8 mouse cellular contexts compared by ENCODE assay signal in the genomic region with DNA sequence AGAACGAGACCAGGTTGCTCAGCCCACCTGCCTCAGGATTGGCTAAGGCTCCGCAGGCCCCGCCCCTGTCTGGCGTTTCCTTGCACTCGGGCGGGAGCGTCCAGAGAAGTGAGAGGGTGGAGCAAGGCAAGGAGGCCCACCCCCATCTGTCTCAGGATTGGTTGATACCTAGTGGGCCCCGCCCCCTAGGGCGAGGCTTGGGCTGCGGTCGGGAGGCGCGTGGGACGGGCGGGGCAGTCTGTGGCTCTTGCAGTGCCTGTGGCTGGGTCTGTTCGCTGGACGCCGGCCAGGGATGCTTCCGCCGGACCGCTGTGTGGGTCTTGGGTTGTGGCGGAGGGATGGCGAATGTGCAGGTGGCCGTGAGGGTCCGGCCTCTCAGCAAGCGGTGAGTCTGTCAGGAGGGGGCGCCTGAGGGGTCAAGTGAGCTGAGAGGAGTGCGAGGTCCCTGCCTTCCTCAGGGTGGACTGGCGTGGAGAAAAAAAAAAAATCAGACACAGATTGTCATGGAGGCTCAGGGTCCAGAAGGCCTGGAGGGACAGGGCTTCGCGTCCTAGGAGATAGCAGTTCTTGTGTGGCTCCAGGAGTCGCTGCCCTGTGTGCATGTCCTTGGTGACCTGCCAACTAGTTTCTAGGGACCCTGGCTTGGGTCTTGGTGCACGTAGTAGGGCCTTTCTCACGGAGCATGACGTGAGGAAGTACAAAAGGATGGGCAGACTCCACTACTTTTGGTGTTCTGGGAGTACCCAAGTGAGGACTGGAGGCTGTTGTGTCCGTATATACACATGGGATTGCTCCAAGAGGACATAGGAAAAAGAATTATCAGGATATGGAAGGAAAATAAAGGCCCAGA. TPM values are rescaled to one million over a fixed set of nuclear protein-coding genes. Genes with fewer than 3 reads are reported as not detected.
A peak's percentile ranks its signal among the peaks of the same experiment; 100 is the strongest.
DNase-seq lines count a peak whose midpoint lies in the region; ATAC-seq lines count a peak whose summit lies in the region.

Stard9 (plus strand) TSS at position 236 of the 850 bp plus-strand sequence.

- peak within 1 kb of the TSS; percentile 52; the same call in 1 of the 2 replicates for H3K27ac ChIP-seq in intestine, embryonic 14.5 days (ENCODE audit: low read depth)

- H3K4me1 ChIP-seq in intestine, embryonic 14.5 days (replicated peaks; ENCODE audit: control insufficient read depth, insufficient read depth, low read length) = no peaks in the 10 kb centered on the region

- peak; percentile 91 to 92 for DNase-seq in adrenal gland, adult 18-20 months (ENCODE audit: low spot score in 2 of 2)
- DNase-seq in embryo, embryonic 11 days = peak; percentile 100
- peak; percentile 99 for DNase-seq in gastrocnemius, postnatal 25 days
- peak; percentile 93 for DNase-seq in intestine, embryonic 14.5 days (ENCODE audit: low spot score)
- DNase-seq in left cerebral cortex, postnatal 14 days (ENCODE audit: low spot score in 2 of 2) = peak; percentile 97 to 99
- DNase-seq in mesoderm, embryonic 11.5 days (ENCODE audit: low read depth, low spot score) = peak; percentile 99
- peak; percentile 96 to 99 for DNase-seq in right cerebral cortex, postnatal 36 days (ENCODE audit: low spot score in 2 of 2)
- DNase-seq in yolk sac, embryonic 10.5 days (ENCODE audit: low spot score) = peak; percentile 98

- H3K9me3 ChIP-seq in intestine, embryonic 14.5 days (ENCODE audit: control insufficient read depth, low read length) = no peaks in the 10 kb centered on the region

- ATAC-seq in intestine, embryonic 14.5 days (replicated peaks; ENCODE audit: low FRiP score, low TSS enrichment, low read depth) = peak; percentile 100

- H3K9ac ChIP-seq in intestine, embryonic 14.5 days (ENCODE audit: low read length) = peak within 1 kb of the TSS; percentile 48

- no peaks in the 10 kb centered on the region for H3K27me3 ChIP-seq in intestine, embryonic 14.5 days (replicated peaks; ENCODE audit: control insufficient read depth, insufficient read depth, low read length)

- H3K4me2 ChIP-seq in intestine, embryonic 14.5 days (ENCODE audit: low read length) = peak within 1 kb of the TSS; percentile 61

- no peaks in the 10 kb centered on the region for H3K36me3 ChIP-seq in intestine, embryonic 14.5 days (ENCODE audit: control insufficient read depth, insufficient read depth, low read length)

- WGBS in intestine, embryonic 14.5 days = 3% methylated on average over 36 of the region's 36 CpGs

- H3K4me3 ChIP-seq in intestine, embryonic 14.5 days (ENCODE audit: low read depth, low read length) = peak within 1 kb of the TSS; percentile 50

- intact Hi-C loops in left cerebral cortex, postnatal 14 days (cut with DNase I) = no loop called here

RNA-seq across cellular contexts. Expression of gene Stard9, which starts in this region (rescaled TPM):
- 1 to 10 TPM; 6.2 to 8.0 TPM for total RNA-seq in adrenal gland, adult 18-20 months (2021)
- 1 to 10 TPM; 3.8 to 4.9 TPM for total RNA-seq in gastrocnemius, postnatal 25 days (2021)
- 6.2 and 6.8 TPM in 2 replicates for polyA plus RNA-seq in intestine, embryonic 14.5 days (2014; fragmentation: Nextera tagmentation; extraction: Ambion mirVana)
- total RNA-seq in left cerebral cortex, postnatal 14 days (2021) = 1 to 10 TPM; 8.5 to 8.7 TPM

Comparison
In these comparisons a context has a peak if more than half of its experiments do, and no peak if none do; other contexts are left out.
1. Peak in every context shown above with its lines: DNase-seq, ATAC-seq, H3K4me3 ChIP-seq and H3K27ac ChIP-seq.